Mouse (Mus musculus) granulocyte monocyte progenitor cell, adult 5-6 weeks (primary cell): ENCODE data around the gene Pde4b. TPM values are rescaled to one million over a fixed set of nuclear protein-coding genes. Genes with fewer than 3 reads are reported as not detected.

Source experiments
- ATAC-seq: replicated peaks from 2 replicates; pipeline ENCODE4 v1.8.0; 2016; ENCODE audit warnings: mild to moderate bottlenecking, moderate TSS enrichment, inconsistent platforms; ENCODE audit not compliant: poor library complexity, severe bottlenecking
- total RNA-seq, 2 experiments: library from RNA; stranded (forward) in 1 of 2; stranded (reverse) in 1 of 2; fragments of 200-712, 200-1000 nt in 1 of 2; fragments of >200 nt in 1 of 2; fragmentation: Nextera tagmentation in 1 of 2; gene quantifications; 2 replicates each; pipeline ENCODE4 v1.2.3; 2014 to 2017

The Pde4b gene
- total RNA-seq, 2 experiments from 2014 or later, result 6.1 to 10.3 TPM

DNA sequence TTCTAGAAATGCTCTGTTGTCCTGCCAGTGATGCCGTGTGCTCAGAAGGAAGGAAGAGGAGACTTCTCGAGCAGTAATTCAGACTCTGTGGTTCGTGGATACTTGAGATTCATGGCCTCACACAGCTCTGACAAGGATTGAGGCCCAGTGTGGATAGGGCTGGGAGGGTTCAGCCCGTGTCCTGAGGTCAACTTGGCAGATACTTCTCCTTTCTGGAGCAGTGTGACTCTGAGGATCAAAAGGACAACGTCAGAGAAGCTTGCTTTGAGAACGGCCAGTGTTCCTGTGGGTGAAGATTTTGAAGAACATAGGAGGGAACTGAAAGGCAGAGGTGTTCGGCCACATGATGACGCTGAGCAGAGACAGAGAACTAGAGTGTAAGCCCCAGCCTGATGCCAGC lies 537.6 kb downstream of the Pde4b start:
- peak; percentile 77 for ATAC-seq

DNA sequence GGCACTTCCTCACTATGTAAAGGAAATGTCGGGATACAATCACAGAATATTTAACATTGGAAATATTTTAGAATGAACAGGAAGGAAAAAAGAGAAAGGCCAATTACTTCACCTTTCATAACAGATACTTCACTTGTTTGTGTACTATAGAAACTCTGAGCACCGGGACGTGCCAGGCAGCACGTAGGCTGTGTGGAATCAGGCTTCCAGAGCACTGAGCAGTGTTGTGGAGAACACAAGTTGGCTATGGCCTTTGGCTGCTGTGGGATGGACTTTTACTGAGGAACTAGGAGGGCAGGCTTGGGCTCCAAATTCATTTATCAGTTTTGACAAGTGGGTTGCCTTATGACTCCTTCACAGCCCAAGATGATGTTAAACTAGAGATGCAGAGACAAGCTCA lies 540.5 kb downstream of the Pde4b start:
- ATAC-seq, result no peak

DNA sequence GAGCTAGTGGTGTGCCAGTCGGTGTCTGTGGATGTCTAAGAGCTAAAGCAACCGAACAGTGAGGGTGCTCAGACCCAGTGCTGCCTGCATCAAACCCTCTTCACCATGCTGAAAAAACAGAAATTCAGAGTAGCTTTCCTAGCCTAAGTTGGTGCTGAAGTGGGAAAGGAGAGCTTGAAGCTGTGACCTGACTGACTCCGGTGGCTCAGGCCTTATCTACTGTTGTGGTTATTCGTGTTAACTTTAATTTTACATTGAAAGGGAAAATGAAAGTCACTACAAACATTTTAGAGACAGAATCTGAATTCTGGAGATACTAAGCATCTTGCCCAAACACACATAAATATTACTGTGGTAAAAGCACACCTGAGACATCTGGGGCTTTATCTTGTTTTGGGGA lies 542.3 kb downstream of the Pde4b start:
- no peak for ATAC-seq

GRCm38 (mm10) chr4:102630261-102630660 lies 542.9 kb downstream of the Pde4b start:
- ATAC-seq, result no peak

- no peak for ATAC-seq
Measured at GRCm38 (mm10) chr4:102631624-102632023, 544.3 kb downstream of the Pde4b start.

DNA sequence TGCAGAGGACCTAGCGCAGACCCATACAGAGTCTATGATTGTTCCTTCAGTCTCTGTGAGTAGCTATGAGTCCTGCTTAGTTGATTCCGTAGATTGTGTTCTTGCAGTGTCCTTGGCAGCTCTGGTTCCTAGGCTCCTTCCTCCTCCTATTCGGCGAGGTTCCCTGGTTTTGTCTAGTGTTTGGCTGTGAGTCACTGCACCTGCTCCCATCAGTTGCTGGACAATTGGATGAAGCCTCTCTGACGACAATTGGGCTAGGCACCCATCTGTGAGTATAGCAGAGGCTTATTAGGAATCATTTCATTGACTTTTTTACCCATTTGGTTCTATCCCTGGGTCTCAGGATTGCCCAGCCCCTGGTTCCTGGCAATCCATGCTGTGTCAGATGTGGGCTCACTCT lies 545.9 kb downstream of the Pde4b start:
- ATAC-seq, result no peak

- peak; percentile 72 for ATAC-seq
Measured at GRCm38 (mm10) chr4:102635258-102635657, 547.9 kb downstream of the Pde4b start.

GRCm38 (mm10) chr4:102635944-102636343 lies 548.6 kb downstream of the Pde4b start:
- peak; percentile 85 for ATAC-seq

DNA sequence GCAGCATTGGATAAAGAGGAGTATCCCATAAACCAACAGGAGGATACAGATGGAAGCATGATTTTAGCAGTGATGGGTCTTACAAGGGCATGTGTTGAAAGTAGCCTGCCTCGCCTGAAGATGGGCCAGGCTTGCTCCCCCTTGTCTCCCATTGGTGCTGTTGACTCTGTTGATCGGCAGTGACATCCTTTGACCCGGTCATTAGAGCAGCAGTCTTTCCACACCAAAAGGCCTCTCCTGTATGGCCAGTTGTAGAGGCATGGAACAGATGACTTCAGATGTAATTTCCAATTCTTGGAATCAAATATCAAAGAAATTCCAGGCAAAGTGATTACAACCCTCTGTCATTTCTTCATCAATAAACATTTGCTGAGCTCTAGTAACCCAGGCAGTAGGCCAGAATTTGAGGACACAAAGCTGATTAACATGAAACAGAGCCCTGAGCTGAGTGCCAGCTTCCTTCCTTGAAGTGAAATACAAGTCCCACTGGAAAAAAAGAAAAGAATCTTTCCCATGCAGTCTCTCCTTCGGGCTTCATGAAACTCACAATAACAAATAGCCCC lies 550.1 kb downstream of the Pde4b start:
- ATAC-seq, result no peak

DNA sequence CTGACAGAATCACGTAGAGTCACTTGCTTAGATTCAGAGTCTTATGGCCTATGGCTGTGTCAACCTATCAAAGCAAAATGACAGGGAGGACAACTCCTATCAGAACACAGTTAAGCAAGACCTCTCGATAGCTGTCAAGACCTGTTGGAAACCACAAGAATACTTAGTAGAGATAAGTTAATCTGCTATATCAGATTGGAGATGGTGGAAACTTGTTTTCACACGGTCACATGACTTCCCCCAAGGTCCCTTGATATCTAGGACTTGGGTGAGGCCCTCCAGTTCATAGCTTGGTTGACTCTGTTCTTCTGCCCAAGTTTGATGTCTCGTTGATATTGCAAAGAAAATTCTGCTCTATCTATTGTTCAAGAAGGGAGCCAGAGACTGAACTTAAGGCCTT lies 553.6 kb downstream of the Pde4b start:
- no peak for ATAC-seq

DNA sequence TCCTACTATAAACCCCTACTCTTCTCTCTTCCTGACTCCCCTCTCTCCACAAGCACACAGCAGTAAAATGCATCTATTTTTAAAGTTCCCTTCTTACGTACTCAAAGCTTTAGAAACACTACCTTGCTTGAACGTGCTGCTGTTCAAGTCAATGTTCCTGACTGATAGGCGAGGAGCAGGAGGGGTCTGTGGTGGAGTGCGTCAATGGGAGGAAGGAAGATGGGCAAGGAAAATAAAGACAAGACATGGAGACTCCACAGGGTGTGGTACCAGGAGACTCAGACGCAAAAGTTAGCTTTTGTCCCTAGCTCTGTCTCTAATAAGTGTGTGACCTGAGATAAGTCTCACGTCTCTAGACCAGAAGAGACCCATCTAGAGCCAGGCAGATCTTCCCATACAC lies 556.7 kb downstream of the Pde4b start:
- no peak for ATAC-seq

DNA sequence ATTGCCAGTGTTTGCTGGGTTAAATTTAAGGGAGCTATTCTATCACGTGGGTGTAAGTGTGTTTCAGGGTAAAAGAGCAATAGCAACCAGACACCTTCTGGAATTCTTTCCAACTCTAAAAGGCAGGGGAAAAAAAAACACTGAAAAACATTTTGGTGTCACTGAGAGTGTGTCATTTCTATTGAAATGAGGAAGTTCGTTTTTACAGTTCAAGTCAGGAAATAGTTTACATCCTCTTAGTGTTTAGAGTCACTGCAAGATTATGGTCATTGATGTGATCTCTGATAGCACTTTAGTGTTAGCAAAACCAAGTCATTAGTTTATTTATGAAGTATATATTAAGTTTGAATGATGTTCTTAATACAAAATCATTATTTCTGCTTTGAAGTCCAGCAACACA lies 559.7 kb downstream of the Pde4b start:
- ATAC-seq, result peak; percentile 80

DNA sequence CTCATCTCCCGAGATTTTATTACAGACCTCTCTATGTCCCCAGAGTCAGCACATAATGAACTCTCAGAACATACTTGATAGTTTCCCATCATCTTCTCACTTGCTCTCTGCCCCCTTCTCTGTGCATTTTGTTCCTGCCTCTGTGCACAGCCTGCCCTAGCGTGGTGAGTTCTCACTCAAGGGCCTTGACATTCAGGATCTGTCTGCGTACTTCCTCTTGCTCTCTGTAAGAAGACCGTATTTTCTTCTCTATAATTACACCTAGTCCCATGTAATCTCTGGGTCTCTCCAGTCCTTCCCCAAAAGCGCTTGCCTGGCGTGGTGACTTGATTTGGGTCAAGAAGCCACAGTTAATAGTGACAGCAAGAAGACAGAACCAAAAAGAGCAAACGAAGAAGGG lies 568.0 kb downstream of the Pde4b start:
- ATAC-seq, result no peak

DNA sequence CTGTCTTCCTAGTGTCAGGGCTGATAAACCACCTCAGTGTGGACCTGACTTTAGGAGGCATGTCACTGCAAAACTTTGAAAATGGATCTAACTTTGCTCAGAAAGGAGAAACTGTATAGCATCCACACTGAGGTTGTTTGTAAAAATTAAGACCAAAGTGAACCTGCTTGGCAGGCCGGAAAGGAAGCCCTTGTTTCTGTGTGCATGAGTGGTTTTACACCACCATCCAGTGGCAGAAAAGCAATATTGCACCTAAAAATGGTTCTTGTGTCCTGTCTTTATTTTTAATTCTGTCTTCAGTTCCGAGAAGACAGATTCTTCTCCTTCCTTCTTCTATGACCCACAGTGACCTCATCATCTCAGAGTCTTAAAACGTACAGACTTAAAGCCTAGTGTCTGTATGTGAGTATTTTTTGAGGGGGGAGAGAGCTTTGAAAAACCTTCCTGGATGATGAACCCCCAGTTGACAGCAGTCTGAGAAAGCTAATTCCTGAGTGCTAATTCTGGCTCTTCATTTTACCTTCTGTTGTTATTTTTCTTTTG lies 569.2 kb downstream of the Pde4b start:
- ATAC-seq, result peak; percentile 55

Other genes starting within 250 kb of the Pde4b start
- not detected in 2 replicates for gene B020004J07Rik, start 243.5 kb upstream of the Pde4b start, total RNA-seq (2014; fragmentation: Nextera tagmentation)
- gene B020004J07Rik, start 243.5 kb upstream of the Pde4b start, total RNA-seq (2017), result not detected in 2 replicates
- gene C130073F10Rik, start 193.8 kb upstream of the Pde4b start, total RNA-seq (2014; fragmentation: Nextera tagmentation), result not detected in 2 replicates
- gene C130073F10Rik, start 193.8 kb upstream of the Pde4b start, total RNA-seq (2017), result not detected in 2 replicates
- not detected in 2 replicates for gene Gm12800, start 178.4 kb upstream of the Pde4b start, total RNA-seq (2014; fragmentation: Nextera tagmentation)
- not detected in 2 replicates for gene Gm12800, start 178.4 kb upstream of the Pde4b start, total RNA-seq (2017)
- gene Gm12794, start 147.1 kb upstream of the Pde4b start, total RNA-seq (2014; fragmentation: Nextera tagmentation), result not detected in 2 replicates
- gene Gm12794, start 147.1 kb upstream of the Pde4b start, total RNA-seq (2017), result not detected in 2 replicates
- not detected in 2 replicates for gene Gm12790, start 106.5 kb upstream of the Pde4b start, total RNA-seq (2014; fragmentation: Nextera tagmentation)
- not detected in 2 replicates for gene Gm12790, start 106.5 kb upstream of the Pde4b start, total RNA-seq (2017)
- not detected in 2 replicates for gene Gm12789, start 100.9 kb upstream of the Pde4b start, total RNA-seq (2014; fragmentation: Nextera tagmentation)
- not detected in 2 replicates for gene Gm12789, start 100.9 kb upstream of the Pde4b start, total RNA-seq (2017)